Mouse (Mus musculus): ENCODE measurements around the gene Olfm1.

- TF ChIP-seq CTCF (conservative IDR thresholded peaks at IDR 0.05 in 1 of 2, IDR thresholded peaks at IDR 0.05 in 1 of 2; ENCODE audit: low read depth in 2 of 2, low read length in 2 of 2) (no peak), JUND (conservative IDR thresholded peaks at IDR 0.05; ENCODE audit: low read depth, low read length) (no peak), POLR2A (IDR thresholded peaks at IDR 0.05; ENCODE audit: low read depth, low read length) (no peak), EP300 (IDR thresholded peaks at IDR 0.05; ENCODE audit: low read length) (no peak), GABPA (IDR thresholded peaks at IDR 0.05; ENCODE audit: insufficient replicate concordance, low read depth, low read length) (no peak), HCFC1 (IDR thresholded peaks at IDR 0.05; ENCODE audit: low read depth, low read length) (no peak), BHLHE40 (IDR thresholded peaks at IDR 0.05; ENCODE audit: low read depth, low read length) (no peak), MAZ (IDR thresholded peaks at IDR 0.05; ENCODE audit: low read depth, low read length) (no peak)
Measured at GRCm38 (mm10) chr2:28209653-28210052, 16.9 kb downstream of the Olfm1 start.
